Mouse (Mus musculus) intestine, embryonic 14.5 days (tissue): ENCODE results near the gene Cdc45. TPM values are rescaled to one million over a fixed set of nuclear protein-coding genes. Genes with fewer than 3 reads are reported as not detected.

Experiments
- ATAC-seq: fragments of 200-750 bp; cut with Nextera tagmentation; replicated peaks from 2 replicates; pipeline ENCODE4 v1.8.0; 2017; ENCODE audit warnings: low read depth, moderate number of reproducible peaks, moderate TSS enrichment, moderate library complexity; ENCODE audit not compliant: low FRiP score, low TSS enrichment
- DNase-seq: peaks from one replicate; pipeline ENCODE4 v3.0.0-alpha.2; 2018; ENCODE audit warnings: low spot score
- H3K27ac ChIP-seq: fragments of 300-500 bp; sonication (generic); 2 replicates; pipeline ENCODE4 v1.5.1; 2014; ENCODE audit warnings: low read depth, mild to moderate bottlenecking, control low read depth
- H3K27me3 ChIP-seq: fragments of 300-500 bp; sonication (generic); replicated peaks from 2 replicates; pipeline ENCODE4 v1.6.1; 2014; ENCODE audit warnings: low read length, control low read depth; ENCODE audit not compliant: control insufficient read depth, insufficient read depth
- H3K36me3 ChIP-seq: fragments of 300-500 bp; sonication (generic); 2 replicates; pipeline ENCODE4 v1.6.1; 2014; ENCODE audit warnings: low read length, control low read depth; ENCODE audit not compliant: control insufficient read depth, insufficient read depth
- H3K4me1 ChIP-seq: fragments of 300-500 bp; sonication (generic); replicated peaks from 2 replicates; pipeline ENCODE4 v1.6.1; 2014; ENCODE audit warnings: low read length, control low read depth, mixed read lengths; ENCODE audit not compliant: control insufficient read depth, insufficient read depth
- H3K4me2 ChIP-seq: fragments of 300-500 bp; sonication (generic); 2 replicates; pipeline ENCODE4 v1.6.1; 2014; ENCODE audit warnings: low read length
- H3K4me3 ChIP-seq: fragments of 300-500 bp; sonication (generic); 2 replicates; pipeline ENCODE4 v1.5.1; 2014; ENCODE audit warnings: low read depth, low read length, control low read depth, mixed read lengths
- H3K9ac ChIP-seq: fragments of 300-500 bp; sonication (generic); 2 replicates; pipeline ENCODE4 v1.6.1; 2014; ENCODE audit warnings: mild to moderate bottlenecking, low read length
- H3K9me3 ChIP-seq: fragments of 300-500 bp; sonication (generic); 2 replicates; pipeline ENCODE4 v1.6.1; 2016; ENCODE audit warnings: low read length, control low read depth; ENCODE audit not compliant: control insufficient read depth
- WGBS: fragments of 180-500 bp; shearing (Covaris S2); extraction: QIAGEN DNeasy Blood & Tissue Kit; methylation state at CpG from one replicate; pipeline ENCODE4 v1.1.7; 2014; 5-methylcytosine and 5-hydroxymethylcytosine counted together
- polyA plus RNA-seq: library from polyadenylated mRNA; unstranded; fragments of >200 nt; fragmentation: Nextera tagmentation; extraction: Ambion mirVana; gene quantifications from 2 replicates; pipeline ENCODE4 v1.2.1, GENCODE M21; 2014

Gene Cdc45
- polyA plus RNA-seq, 1 experiment from 2014 or later, result 48.0 TPM

DNA sequence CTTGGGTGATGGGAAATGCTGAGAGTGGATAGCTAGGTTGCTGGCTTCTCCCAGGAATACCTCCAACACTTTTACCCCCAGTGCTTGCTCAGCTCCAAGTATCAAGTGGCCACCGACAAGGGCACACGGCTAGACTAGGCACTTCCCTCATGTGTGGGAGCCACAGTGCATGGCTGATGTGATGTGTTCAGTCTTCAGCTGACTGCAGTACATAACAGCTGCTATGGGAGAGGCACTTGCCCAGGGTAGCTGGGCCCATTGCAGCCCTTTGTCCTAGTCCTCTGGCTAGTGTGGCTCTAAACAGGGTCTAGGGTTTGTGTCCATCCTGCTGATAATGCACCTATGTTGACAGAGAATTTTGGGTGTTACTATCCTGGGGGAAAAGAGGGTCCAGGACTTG is 33.3 kb downstream of the Cdc45 start:
- ATAC-seq, result no peak
- H3K4me3 ChIP-seq, result peak overlapping the region; percentile 35; the same call in 1 of the 2 replicates
- DNase-seq, result no peak
- peaks cover 43% of the 10 kb centered on the region for H3K27me3 ChIP-seq
- no peak overlapping the region for H3K27ac ChIP-seq
- H3K36me3 ChIP-seq, result peaks cover 20% of the 10 kb centered on the region
- H3K9ac ChIP-seq, result no peak overlapping the region
- WGBS, result 70% methylated on average over 2 of the region's 2 CpGs
- H3K4me2 ChIP-seq, result peak overlapping the region; percentile 62
- H3K9me3 ChIP-seq, result no peaks in the 10 kb centered on the region
- H3K4me1 ChIP-seq, result no peaks in the 10 kb centered on the region

- Histone ChIP-seq H3K4me1 (no peaks in the 10 kb centered on the region), H3K4me2 (peak overlapping the region; percentile 62), H3K27ac (no peak overlapping the region), H3K4me3 (peak overlapping the region; percentile 35), H3K9ac (peak overlapping the region; percentile 39), H3K27me3 (peaks cover 43% of the 10 kb centered on the region), H3K36me3 (peaks cover 18% of the 10 kb centered on the region), H3K9me3 (no peaks in the 10 kb centered on the region)
- 3% methylated on average over 80 of the region's 80 CpGs for WGBS
- DNase-seq (peak; percentile 67), ATAC-seq (peak; percentile 60)
These were observed 34.4 kb downstream of the Cdc45 start for GRCm38 (mm10) chr16:18777101-18778080.

DNA sequence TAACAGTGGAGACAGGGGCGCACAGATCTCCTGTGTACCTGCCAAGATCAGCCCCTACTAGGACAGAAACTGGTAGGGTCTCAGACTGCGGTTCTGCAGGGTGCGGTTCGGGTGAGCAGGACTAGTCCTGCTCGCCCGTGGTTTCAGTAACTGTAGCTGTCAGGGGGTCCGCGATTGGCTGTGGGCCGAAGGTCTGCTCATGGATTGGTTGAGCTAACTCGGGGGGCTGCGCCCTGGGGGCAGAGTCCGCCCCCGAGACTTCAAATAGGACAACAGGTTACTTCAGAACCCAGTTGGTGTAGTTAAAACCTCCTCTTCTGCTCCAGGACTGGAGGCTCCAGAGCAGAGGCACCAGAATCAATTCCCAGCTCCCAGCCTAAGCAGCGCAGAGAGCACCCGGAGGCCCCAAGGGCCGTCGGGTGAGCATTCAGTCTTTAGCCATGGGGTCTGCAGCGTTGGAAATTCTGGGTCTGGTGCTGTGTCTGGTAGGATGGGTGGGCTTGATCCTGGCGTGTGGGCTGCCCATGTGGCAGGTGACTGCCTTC is 35.2 kb downstream of the Cdc45 start, which contains the start of gene Cldn5:
TSS of gene Cldn5 (plus strand) at position 292 of the 545 bp plus-strand sequence.
- H3K4me2 ChIP-seq, result peak within 1 kb of the TSS; percentile 62
- peak; percentile 52 for ATAC-seq
- peak within 1 kb of the TSS; percentile 22; the same call in 1 of the 2 replicates for H3K27ac ChIP-seq
- peak within 1 kb of the TSS; percentile 35 for H3K4me3 ChIP-seq
- H3K27me3 ChIP-seq, result peaks cover 43% of the 10 kb centered on the region
- no peaks in the 10 kb centered on the region for H3K4me1 ChIP-seq
- WGBS, result 9% methylated on average over 19 of the region's 19 CpGs
- H3K9me3 ChIP-seq, result no peaks in the 10 kb centered on the region
- H3K36me3 ChIP-seq, result peaks cover 11% of the 10 kb centered on the region
- H3K9ac ChIP-seq, result peak within 1 kb of the TSS; percentile 39
- peak; percentile 58 for DNase-seq

DNA sequence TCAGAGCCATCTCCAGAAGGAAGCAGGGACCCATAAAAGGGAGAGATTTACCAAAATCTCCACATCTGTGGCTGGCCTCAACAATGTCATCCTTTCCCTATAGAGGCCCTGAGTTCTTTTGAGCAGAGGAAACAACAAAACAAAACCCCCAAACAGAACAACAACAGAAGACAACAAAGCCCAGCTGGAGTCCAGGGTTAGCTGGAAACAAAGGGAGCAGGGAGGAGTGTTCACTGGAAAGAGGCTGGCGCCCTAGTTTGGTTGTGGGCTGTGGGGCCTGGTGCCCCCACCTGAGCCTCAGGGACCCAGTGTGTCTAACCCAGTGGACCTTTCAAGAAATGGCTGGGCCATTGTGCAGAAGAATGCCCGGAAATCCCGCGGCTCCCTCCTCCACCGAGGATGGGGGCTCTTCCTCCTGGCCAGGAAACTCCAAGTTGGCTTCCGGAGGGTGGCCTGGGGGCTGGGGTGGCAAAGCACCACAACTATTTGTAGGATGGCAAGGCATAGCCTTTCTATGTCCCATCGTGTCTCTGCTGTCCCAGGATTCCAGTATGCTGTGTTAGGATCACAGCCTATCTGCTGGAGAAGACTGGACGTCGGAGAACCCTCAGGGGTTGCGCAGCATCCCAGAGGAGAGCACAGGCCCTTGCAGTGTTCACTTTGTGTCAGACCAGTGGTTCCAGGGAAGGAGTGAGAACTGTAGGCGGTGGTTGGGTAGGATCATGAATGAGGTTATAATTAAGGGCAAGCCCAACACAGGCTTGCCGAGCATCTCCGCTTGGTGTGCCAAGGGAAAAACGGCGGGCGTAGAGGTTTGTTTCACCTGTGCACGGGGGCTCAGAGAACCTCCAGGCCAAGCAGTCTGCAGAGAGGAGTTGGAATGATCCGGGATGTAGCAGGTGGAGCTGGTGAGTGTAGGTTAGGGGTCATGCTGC is 35.9 kb downstream of the Cdc45 start:
- no peak for DNase-seq
- peak overlapping the region; percentile 10; the same call in 1 of the 2 replicates for H3K4me3 ChIP-seq
- no peak overlapping the region for H3K9ac ChIP-seq
- H3K4me1 ChIP-seq, result no peaks in the 10 kb centered on the region
- ATAC-seq, result no peak
- WGBS, result 40% methylated on average over 18 of the region's 18 CpGs
- peaks cover 43% of the 10 kb centered on the region for H3K27me3 ChIP-seq
- H3K36me3 ChIP-seq, result peaks cover 4% of the 10 kb centered on the region; the same call in 1 of the 2 replicates
- H3K27ac ChIP-seq, result peak overlapping the region; percentile 22; the same call in 1 of the 2 replicates
- H3K9me3 ChIP-seq, result no peaks in the 10 kb centered on the region
- H3K4me2 ChIP-seq, result peak overlapping the region; percentile 62

- DNase-seq (no peak), ATAC-seq (no peak)
- 19% methylated on average over 2 of the region's 2 CpGs for WGBS
- Histone ChIP-seq H3K27me3 (peaks cover 37% of the 10 kb centered on the region), H3K27ac (no peak overlapping the region), H3K4me2 (no peak overlapping the region), H3K4me1 (no peaks in the 10 kb centered on the region), H3K36me3 (no peaks in the 10 kb centered on the region), H3K4me3 (no peak overlapping the region), H3K9ac (no peak overlapping the region), H3K9me3 (no peaks in the 10 kb centered on the region)
These were observed 37.9 kb downstream of the Cdc45 start for GRCm38 (mm10) chr16:18773936-18774335.

GRCm38 (mm10) chr16:18769501-18769900 is 42.3 kb downstream of the Cdc45 start:
- 70% methylated on average over 1 of the region's 1 CpGs for WGBS
- Histone ChIP-seq H3K27me3 (no peaks in the 10 kb centered on the region), H3K4me1 (no peaks in the 10 kb centered on the region), H3K9me3 (no peaks in the 10 kb centered on the region), H3K9ac (no peak overlapping the region), H3K36me3 (no peaks in the 10 kb centered on the region), H3K27ac (no peak overlapping the region), H3K4me3 (no peak overlapping the region), H3K4me2 (no peak overlapping the region)
- DNase-seq, result no peak
- no peak for ATAC-seq

GRCm38 (mm10) chr16:18766390-18766789 is 45.4 kb downstream of the Cdc45 start:
- no peak overlapping the region for H3K9ac ChIP-seq
- H3K4me1 ChIP-seq, result no peaks in the 10 kb centered on the region
- DNase-seq (no peak), ATAC-seq (no peak)
- H3K4me2 ChIP-seq, result no peak overlapping the region
- H3K27me3 ChIP-seq, result no peaks in the 10 kb centered on the region
- no peak overlapping the region for H3K4me3 ChIP-seq
- H3K27ac ChIP-seq, result no peak overlapping the region
- no peaks in the 10 kb centered on the region for H3K36me3 ChIP-seq
- 51% methylated on average over 4 of the region's 4 CpGs for WGBS
- no peaks in the 10 kb centered on the region for H3K9me3 ChIP-seq

GRCm38 (mm10) chr16:18762960-18763359 is 48.8 kb downstream of the Cdc45 start:
- DNase-seq (no peak), ATAC-seq (no peak)
- Histone ChIP-seq H3K4me1 (no peaks in the 10 kb centered on the region), H3K4me2 (no peak overlapping the region), H3K27ac (no peak overlapping the region), H3K4me3 (no peak overlapping the region), H3K9me3 (no peaks in the 10 kb centered on the region), H3K9ac (no peak overlapping the region), H3K36me3 (no peaks in the 10 kb centered on the region), H3K27me3 (no peaks in the 10 kb centered on the region)
- 65% methylated on average over 3 of the region's 3 CpGs for WGBS
